Mouse (Mus musculus): ENCODE results near the gene Ccdc151. TPM values are rescaled to one million over a fixed set of nuclear protein-coding genes. Genes with fewer than 3 reads are reported as not detected.

The Ccdc151 gene
- polyA plus RNA-seq, 2 experiments from 2014 or later = not detected

- no peak for ATAC-seq
Observed at GRCm38 (mm10) chr9:21996178-21996867, 6.1 kb downstream of the Ccdc151 start.

GRCm38 (mm10) chr9:21992227-21992626, 10.2 kb downstream of the Ccdc151 start:
- ATAC-seq = no peak

GRCm38 (mm10) chr9:21989230-21990110, 13.0 kb downstream of the Ccdc151 start, which contains the start of gene Rgl3:
Gene Rgl3, minus strand, starts transcription at chr9:21989446.
- no peak for ATAC-seq

GRCm38 (mm10) chr9:21988421-21989101, 13.9 kb downstream of the Ccdc151 start:
- no peak for ATAC-seq

- no peak for ATAC-seq
Observed at GRCm38 (mm10) chr9:21987592-21988342, 14.7 kb downstream of the Ccdc151 start.

- ATAC-seq = no peak
Observed at GRCm38 (mm10) chr9:21983911-21984310, 18.5 kb downstream of the Ccdc151 start.

GRCm38 (mm10) chr9:21978398-21979128, 23.9 kb downstream of the Ccdc151 start:
- ATAC-seq = no peak

- ATAC-seq = no peak
Observed at GRCm38 (mm10) chr9:21977972-21978371, 24.5 kb downstream of the Ccdc151 start.

- ATAC-seq = no peak
Observed at GRCm38 (mm10) chr9:21977331-21977730, 25.1 kb downstream of the Ccdc151 start.

GRCm38 (mm10) chr9:21976626-21977175, 25.7 kb downstream of the Ccdc151 start:
- no peak for ATAC-seq

- no peak for ATAC-seq
Observed at GRCm38 (mm10) chr9:21969304-21969703, 33.1 kb downstream of the Ccdc151 start.

GRCm38 (mm10) chr9:21968883-21969282, 33.6 kb downstream of the Ccdc151 start:
- ATAC-seq = no peak

- no peak for ATAC-seq
Observed at GRCm38 (mm10) chr9:21963417-21963816, 39.0 kb downstream of the Ccdc151 start, which contains the start of gene Epor. Gene Epor, minus strand, starts transcription at chr9:21963506.

- ATAC-seq = peak; percentile 59
Observed at GRCm38 (mm10) chr9:21962416-21963059, 39.9 kb downstream of the Ccdc151 start.

GRCm38 (mm10) chr9:21962010-21962409, 40.4 kb downstream of the Ccdc151 start:
- ATAC-seq = no peak

GRCm38 (mm10) chr9:21961366-21961980, 41.0 kb downstream of the Ccdc151 start:
- no peak for ATAC-seq

GRCm38 (mm10) chr9:21960558-21961208, 41.8 kb downstream of the Ccdc151 start:
- ATAC-seq = no peak

GRCm38 (mm10) chr9:21960135-21960534, 42.3 kb downstream of the Ccdc151 start:
- no peak for ATAC-seq

GRCm38 (mm10) chr9:21959244-21959643, 43.2 kb downstream of the Ccdc151 start:
- ATAC-seq = no peak

GRCm38 (mm10) chr9:21958372-21958771, 44.1 kb downstream of the Ccdc151 start:
- ATAC-seq = no peak

All from activated CD4-positive, CD25-positive, alpha-beta regulatory T cell, adult 4 months (primary cell).